Mouse (Mus musculus) hindlimb bud, embryonic 11.5 days (tissue): ENCODE results near the gene Atp10a.

Experiments
- DNase-seq: peaks from one replicate; pipeline ENCODE4 v3.0.0-alpha.2; 2012; ENCODE audit warnings: low read depth, low spot score; ENCODE audit errors: extremely low spot score

Gene Atp10a

DNA sequence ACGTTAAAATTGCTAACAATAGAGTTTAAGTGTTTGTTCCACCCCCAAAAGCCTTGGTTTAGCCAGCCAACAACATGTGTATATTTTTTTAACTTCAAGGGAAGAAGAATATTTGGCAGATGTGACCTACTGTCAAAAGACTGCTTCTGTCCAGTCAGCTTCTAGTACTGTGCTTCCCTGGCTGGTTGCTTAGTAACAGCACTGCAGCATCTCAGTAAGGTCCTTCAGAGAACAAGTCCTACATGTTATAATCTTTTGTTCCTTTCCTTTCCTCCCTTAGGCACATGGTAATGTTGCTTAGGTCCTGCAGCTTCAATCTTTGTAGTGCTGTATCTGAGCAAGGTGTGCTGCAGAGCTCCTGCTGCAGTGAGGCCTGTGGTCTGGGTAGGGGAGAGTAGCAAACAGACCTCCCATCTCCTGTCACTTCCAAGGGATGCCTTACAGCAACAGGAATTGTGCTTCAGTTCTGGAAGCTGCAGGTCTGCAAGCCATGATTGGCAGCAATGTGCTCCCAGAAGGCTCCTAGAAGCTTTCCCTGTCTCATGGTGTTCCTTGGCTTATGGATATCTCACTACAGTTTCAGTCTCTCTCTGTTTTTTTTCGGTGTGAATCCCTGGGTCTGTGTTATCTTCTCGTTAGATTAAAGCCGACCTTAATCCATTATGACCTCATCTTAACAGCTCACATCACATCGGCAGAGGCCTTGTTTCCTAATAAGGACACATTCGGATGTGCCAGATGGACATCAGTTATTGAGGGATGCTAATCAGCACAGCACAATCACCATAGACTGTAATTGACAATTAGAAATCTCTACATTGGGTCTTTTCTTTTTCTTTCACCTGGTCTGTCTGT, 34.3 kb downstream of the Atp10a start:
- no peak for DNase-seq

DNA sequence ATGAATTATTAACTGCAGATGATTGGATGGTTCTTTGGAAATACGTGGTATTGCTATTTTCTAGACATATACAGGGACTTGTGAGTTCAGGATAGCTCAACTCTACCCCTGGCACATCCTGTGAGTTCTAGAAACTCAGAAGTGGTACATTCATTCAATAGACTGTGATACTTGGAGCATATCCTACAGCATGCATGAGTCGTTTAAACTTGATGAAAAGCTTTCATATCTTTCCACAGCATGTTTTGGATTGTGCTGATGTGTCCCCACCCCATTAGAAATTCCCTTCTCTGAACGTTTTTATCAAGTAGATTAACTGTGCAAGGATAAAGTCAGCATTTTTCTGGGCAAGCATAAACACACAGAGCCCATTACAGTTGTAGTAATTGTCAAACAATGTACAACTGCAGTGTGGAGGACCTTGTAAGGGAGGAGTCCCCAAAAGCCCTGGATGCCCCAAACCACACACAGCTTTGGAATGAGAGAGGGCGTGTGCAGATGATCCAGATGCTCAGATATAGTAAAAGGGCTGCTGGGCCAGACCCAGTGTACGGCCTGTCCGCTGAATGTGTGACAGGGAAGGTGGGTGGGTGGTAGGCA, 35.1 kb downstream of the Atp10a start:
- no peak for DNase-seq

DNA sequence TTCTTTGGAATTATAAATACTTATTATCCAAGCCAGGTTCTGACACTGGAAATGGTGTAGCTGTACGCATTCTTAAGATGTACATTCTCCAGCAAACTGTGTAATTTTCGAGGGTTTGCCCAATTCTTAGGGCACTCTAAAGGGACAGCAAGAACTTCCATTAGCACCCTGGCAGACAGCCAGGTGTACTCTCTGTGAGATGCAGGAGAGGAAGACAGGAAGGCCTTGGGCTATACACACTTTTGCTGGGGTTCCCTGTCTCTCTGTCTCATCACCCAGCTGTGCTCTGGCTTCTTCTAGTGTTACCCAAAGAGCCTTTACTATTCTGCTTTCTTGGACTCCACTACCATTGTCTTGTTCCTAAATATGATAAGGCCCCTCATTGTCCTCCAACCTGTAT, 36.7 kb downstream of the Atp10a start:
- no peak for DNase-seq

DNA sequence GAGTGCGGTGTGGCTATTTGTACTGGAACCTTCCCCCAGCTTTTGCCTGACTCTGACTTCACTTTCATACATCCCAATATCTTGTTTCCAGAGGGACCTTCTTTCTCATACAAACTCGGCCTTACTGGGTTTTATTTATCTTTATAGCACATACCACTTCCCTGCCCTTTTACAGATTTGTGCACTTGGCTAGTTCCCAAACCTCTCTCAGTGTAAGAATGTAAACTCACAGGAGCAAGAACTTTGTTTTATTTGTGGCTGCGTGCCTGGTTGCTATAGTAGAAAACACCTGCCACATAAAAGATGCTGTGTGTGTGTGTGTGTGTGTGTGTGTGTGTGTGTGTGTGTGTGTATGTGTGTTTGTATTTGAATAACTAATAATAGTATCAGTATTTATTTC, 37.4 kb downstream of the Atp10a start:
- DNase-seq = no peak

DNA sequence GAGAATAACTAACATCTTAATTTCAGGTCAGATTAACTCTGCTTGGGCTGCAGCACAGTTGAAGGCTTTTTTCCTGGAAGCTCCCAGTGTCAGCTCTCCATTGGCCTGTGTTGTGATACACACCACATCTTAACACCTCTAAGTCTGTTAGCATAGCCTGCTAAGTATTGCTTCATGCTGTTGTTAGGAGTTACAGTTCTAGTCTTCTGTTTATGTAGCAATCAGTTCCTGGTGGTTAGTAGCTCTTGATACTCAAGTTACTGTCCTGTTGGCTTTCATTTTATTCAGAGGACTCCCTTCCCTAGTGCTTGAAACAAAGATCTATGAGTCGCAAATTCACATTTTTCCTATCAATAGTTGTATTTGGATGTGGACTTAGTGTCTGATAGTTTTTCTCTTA, 39.7 kb downstream of the Atp10a start:
- DNase-seq = no peak

DNA sequence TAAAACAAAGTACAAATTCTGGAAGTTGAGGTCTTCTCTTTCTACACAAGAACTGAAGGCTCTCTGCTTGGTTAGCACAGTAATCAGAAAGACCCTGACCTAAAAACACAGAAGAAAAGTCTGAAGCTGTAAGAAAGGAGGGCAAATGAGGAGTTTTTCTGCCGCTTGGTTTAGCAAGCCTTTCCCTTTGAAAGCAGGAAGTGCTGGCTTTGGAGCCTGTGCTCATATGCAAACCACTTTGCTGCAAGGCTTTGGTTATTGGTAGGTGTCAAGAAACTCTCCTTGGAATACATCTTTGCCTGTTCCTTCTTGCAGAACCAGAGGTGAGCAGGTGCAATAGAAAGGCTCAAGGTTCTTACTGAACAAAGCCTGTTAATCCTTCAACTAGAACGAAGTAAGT, 41.1 kb downstream of the Atp10a start:
- DNase-seq = no peak

DNA sequence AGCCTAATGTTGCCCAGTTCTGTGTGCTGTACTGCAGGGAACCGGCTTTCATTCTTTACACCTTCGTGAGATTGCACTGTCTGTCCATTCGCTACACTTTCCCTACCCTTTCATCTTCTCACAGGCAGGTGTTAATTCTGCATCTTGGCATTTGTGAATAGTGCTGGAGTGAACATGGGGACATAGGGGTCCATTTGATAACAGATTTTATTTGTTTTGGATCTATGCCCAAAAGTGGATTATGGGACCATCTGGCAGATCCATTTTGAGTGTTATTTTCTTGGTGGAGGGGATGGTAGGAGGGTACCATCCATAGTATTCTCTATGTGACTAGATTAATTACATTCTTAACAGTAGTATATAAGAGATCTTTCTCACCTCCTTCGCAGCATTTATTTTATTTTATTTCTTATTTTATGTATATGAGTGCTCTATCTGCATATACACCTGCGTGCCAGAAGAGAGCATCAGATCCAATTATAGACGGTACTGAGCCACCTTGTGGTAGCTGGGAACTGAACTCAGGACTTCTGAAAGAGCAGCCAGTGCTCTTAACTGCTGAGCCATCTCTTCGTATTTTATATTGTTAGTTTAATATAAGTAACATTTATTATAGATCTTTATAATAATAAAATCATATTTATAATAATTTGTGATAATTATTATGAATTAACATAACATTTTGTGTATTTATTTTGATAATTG, 42.9 kb downstream of the Atp10a start:
- no peak for DNase-seq

DNA sequence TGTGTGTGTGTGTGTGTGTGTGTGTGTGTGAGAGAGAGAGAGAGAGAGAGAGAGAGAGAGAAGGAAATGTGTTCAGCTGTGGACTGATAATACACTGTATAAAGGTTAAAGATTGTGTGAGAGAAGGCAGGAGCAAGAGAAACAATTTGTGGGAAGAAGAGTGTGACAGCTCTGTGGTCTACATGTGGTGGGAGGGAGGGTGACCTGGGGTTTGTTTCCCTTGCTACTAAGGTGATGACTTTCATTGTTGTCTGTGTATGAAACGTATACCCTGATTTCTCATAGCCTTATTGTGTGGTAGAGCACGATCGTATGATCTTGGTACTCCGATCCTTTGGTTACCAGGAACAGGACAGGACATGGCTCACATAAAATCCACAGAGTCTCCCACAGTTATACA, 45.3 kb downstream of the Atp10a start:
- no peak for DNase-seq

DNA sequence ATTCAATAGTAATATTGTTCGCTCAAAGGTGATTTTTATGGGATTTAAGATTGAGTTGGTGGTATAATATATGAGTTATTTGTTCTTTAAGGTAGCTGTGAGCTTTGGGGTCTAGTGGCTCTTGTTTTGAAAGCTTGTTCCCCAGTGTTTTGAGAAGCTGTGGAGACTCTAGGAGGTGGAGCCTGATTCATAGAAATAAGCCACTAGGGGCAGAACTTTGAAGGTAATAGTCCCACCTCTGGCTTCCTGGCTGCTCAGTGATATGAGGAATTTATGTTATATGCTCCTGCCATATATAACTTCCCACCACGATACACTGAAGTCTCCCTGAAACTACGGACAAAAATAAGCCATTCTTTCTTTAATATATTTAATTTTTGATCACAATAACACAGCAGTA, 49.2 kb downstream of the Atp10a start:
- no peak for DNase-seq

DNA sequence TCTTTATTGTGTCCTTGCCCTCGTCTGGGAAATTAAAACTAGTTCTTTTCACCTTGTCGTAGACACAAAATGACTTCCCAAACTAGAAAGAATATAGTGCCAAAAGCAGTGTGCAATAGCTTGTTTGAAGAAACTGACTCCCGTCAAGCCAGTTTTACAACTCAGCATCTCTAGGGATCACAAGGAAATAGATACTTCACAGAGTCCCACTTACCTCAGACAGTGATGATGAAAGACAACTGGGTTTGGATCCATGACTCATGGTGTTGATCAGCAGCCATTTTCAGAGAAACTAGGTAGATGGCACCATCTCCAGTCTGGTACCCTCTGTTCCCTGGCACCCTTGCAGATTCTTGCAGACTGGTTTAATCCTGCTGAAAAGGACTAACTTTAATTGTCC, 53.3 kb downstream of the Atp10a start:
- no peak for DNase-seq

DNA sequence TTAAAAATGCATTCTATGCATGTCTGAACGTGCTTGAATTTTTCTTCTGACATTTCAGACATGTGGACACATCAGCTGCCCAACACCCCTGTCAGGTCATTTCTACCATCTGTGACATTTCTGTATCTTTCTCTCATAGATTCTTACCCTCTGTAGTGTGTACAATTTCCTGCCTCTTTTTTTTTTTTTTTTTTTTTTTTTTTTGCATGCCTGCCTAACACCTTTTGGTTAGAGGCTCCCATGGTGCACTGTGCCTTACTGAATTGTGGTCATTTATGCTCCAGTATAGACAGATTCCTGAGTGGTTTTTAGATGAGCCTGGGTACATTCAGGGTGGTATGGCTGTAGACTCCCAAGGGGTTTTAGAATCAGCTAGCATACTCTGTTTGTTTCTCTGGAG, 54.3 kb downstream of the Atp10a start:
- no peak for DNase-seq

DNA sequence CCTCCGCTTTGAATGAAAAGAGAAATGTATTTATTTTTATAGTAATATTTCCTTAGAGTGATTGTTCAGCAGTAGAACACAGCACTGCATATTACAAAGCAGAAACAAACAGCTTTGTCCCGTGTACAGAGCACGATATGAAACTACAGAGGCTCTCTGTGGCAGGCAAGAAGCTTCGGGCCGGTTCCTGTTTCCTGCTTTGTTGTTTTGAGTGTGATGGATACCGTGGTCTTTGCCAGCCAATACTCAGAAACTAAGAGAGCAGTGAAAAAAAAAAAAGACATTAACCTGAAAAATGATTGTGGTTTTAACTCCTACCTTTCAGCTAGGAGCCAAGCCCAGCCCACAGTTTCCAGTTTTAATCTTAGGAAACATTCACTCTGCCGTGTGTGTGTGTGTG, 55.8 kb downstream of the Atp10a start:
- DNase-seq = no peak

DNA sequence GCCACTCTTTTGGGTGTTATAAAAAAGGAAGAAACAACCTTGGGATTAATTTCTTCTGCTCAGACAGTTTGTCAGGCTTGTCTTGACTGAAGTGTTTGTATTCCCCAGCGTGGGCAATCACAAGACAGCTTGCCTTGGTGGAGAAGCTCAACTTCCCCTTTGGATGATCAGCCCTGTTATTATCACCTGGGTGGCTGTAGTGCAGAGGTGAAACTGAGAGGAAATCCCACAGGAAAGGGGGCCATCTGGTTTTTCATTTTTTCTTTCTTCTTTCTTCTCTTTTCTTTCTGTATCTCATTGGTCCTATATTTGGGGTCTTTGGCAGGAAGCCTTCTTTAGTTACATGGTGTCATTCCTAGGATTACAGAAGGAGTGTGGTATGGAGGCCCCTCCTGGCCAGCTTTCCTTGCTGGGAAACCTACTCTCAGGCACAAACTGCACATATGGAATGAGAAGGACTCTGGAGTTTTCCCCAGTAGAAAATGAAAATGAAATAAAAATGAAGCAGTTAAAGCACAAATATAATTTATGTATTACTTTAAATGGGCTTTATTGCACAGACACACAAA, 59.7 kb downstream of the Atp10a start:
- DNase-seq = no peak

DNA sequence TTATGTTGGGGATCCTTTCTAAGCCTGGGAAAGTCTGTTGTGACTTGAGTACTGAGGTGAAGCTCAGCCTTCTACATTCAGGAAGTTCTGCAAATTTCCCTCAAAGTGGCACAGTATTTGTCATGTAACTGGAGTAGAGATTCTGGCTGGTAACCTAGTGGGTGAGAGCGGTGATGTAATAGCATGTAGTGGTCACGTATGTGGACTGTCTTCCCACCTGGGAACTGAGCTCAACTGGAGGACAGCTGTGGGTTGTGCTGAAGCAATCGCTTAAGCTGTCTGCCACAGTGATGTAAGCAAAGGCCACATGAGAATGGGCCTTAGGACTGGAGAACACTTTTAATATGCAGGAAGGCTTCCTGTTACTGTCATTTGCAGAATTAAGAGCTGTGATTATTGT, 60.7 kb downstream of the Atp10a start:
- no peak for DNase-seq

DNA sequence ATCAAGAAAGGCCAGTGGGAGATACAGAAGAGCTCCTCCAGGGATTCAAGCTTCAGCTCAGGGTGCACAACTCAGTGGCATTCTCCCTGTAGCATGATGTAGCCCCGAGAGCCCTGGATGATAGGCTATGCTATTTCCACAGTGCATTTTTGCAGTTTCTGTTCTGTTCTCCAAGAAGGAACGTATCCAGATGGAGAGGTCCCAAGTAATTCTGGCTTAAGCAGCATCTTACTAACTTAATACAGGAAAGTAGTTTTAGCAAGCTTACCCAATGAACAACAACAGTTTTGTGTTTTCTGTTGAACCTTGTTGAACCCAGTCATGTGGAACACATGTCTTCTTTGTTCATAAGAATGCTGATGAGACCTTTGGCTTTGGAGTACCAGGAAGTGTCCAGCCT, 62.6 kb downstream of the Atp10a start:
- no peak for DNase-seq

DNA sequence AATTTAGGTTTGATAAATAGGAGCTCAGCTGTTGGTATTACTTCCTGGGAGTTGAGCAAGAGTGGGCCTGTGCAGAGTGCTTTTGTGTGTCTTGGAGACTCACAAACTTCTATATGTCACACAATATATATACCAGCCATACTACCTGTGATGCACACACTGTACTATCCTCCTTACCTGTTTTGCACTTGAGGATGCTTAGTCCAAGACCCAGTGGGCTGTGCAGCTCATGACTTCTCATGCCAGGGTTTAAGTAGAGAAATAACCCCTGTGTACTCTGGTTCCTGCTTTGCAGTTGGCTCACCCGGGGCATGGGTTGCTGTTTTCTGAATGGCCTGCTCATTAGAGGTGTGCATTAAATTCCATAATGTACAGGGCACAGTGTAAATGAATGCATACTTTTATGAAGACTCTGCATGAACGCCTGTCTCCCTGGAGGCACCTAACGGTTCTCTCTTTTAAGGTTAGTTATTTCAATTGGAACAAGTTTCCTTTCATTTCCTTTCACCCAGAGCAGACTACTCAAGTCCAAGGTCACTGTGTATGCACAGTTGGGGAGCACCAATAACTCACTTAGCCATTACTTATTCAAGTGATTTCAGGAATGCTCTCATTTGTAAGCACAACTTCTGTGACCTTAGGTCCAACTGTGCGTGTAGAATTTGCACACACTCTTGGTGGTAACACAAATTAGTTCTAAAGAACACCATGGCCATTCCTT, 63.4 kb downstream of the Atp10a start:
- DNase-seq = no peak

DNA sequence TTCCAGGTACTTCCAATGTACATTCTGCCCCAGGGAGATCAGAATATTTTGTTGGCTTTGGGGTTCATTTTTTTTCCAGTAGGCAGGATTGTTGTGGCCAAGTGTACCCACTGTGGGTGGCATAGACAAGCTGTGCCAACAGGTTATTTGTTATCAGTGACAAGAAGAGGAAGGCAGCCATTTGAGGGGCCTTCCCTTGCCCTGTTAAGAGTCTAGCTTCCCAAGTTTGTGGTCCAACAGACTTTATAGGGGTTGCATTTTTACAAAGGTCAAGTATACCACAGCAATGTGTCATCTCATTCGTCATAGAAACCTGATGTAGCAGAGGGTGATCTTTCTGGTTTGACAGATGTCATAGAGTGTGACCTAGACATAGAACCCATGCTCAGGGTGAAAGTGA, 66.3 kb downstream of the Atp10a start:
- no peak for DNase-seq

DNA sequence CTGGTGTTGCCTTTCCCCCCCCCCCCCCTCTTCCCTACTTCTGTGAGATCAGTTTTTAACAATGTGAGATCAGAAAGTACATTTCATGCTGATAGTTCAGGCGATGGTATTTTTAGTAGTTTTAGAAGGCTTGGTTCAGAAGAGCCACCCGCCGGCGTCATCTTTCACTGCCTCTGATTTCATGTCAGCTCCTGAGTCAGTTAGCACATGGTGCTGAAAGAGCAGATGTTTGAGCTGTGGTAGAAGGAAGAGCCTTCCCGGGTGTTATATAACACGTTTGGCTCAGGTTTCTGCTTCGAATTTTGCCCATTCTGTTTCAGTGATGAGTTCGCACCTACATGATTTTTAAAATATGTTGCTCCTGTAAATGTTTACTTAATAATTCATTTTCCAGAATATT, 74.2 kb downstream of the Atp10a start:
- DNase-seq = no peak

DNA sequence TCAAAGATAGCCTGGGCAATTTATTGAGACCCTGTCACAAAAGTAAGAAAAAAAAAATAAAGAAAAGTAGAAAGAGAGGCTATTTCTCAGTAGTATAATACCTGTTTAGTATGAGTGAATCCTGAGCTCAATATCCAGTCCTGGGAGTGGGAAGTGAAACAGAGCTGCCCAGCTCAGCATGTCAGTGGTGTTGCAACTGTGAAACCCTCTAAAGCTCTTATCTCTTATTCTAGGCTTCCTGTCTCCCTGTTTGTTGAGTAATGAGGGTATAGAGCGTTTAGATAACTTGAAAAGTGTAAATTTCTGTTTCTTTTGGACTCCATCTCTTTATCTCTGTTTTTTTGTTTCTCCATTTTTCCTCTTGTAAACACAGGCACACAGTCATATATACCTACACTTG, 74.9 kb downstream of the Atp10a start:
- no peak for DNase-seq

DNA sequence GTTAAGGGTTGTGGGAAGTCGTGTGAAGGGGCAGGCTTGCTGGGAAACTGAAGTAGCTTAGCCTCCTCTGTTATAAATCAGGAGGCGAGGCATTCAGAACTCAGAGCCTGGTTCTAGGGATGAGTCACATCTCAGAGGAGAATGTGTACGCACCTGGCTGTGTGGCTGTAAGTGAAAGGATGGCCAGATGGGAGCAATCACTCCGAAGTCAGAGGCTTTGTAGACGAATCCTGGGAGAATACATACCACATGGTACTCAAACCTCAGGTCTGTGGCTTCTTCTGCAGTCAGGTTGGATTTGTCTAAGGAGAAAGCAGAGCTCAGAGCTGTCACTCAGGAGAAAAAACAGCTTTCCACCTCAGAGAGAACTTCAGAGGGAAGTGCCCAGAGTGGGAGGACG, 76.4 kb downstream of the Atp10a start:
- no peak for DNase-seq

DNA sequence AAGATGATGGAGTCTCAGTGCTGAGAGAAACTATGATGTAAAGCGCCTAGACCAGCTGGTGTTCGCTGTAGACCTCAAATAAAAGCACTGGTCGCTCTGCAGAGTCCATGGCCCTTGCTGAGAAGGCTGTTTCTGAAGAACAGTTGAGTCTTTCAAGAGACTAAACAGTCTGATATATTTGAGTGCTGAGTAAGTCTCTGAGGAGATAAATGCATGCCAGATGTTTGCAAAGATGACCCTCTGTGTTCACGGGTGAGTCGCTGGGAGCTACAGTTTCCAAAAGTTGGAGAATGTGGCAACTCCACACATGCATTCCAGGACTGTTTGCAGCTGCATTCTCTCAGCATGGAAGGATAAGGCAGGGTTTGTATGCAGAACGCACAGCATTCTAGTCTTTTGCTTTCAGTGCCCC, 77.5 kb downstream of the Atp10a start:
- no peak for DNase-seq
